Mouse (Mus musculus) lung, adult 2 months (tissue): Measurements from ENCODE around the gene 2610042L04Rik. TPM values are rescaled to one million over a fixed set of nuclear protein-coding genes. Genes with fewer than 3 reads are reported as not detected.

ENCODE experiments used
- polyA plus RNA-seq: library from polyadenylated mRNA; depleted of rRNA; stranded (reverse); fragments of >200 nt; gene quantifications from 2 replicates; pipeline ENCODE4 v1.2.3, GENCODE M21; 2012; rRNA removed

2610042L04Rik gene
- polyA plus RNA-seq, 1 experiment, result not detected

Other genes starting within 250 kb of the 2610042L04Rik start
- not detected in 2 replicates for gene Gm8108, start 224.2 kb upstream of the 2610042L04Rik start, polyA plus RNA-seq
- gene Gm3127, start 169.7 kb upstream of the 2610042L04Rik start, polyA plus RNA-seq, result not detected in 2 replicates
- 0.26 TPM in 1 of 2 replicates, not detected in the other for gene Gm2974, start 152.2 kb upstream of the 2610042L04Rik start, polyA plus RNA-seq
- not detected in 2 replicates for gene Gm3138, start 85.1 kb upstream of the 2610042L04Rik start, polyA plus RNA-seq
- not detected in 2 replicates for gene Gm3149, start 17.5 kb upstream of the 2610042L04Rik start, polyA plus RNA-seq
- not detected in 2 replicates for gene Gm3159, start 62.8 kb downstream of the 2610042L04Rik start, polyA plus RNA-seq
- gene Gm3164, start 80.7 kb downstream of the 2610042L04Rik start, polyA plus RNA-seq, result 0.17 TPM in 1 of 2 replicates, not detected in the other
- 0.32 TPM in 1 of 2 replicates, not detected in the other for gene Gm3173, start 96.2 kb downstream of the 2610042L04Rik start, polyA plus RNA-seq
- not detected in 2 replicates for gene Gm3182, start 147.0 kb downstream of the 2610042L04Rik start, polyA plus RNA-seq
- gene Gm3047, start 220.6 kb downstream of the 2610042L04Rik start, polyA plus RNA-seq, result not detected in 2 replicates